Mouse (Mus musculus) kidney, postnatal 0 days (tissue): ENCODE data around the gene Tfap2b. TPM values are rescaled to one million over a fixed set of nuclear protein-coding genes. Genes with fewer than 3 reads are reported as not detected.

Experiments
- ATAC-seq: fragments of 200-750 bp; cut with Nextera tagmentation; replicated peaks from 2 replicates; pipeline ENCODE4 v1.8.0; 2017; ENCODE audit warnings: low read depth, moderate number of reproducible peaks, moderate TSS enrichment, moderate library complexity; ENCODE audit not compliant: low FRiP score
- DNase-seq: peaks from one replicate; pipeline ENCODE4 v3.0.0-alpha.2; 2016; ENCODE audit warnings: low spot score
- H3K27ac ChIP-seq: fragments of 300-500 bp; sonication (generic); 2 replicates; pipeline ENCODE4 v1.5.1; 2014; ENCODE audit warnings: mild to moderate bottlenecking
- H3K27me3 ChIP-seq: fragments of 300-500 bp; sonication (generic); 2 replicates; pipeline ENCODE4 v1.6.1; 2014; ENCODE audit warnings: low read length, mixed read lengths; ENCODE audit not compliant: insufficient read depth
- H3K36me3 ChIP-seq: fragments of 300-500 bp; sonication (generic); 2 replicates; pipeline ENCODE4 v1.6.1; 2014; ENCODE audit warnings: low read length, mixed read lengths; ENCODE audit not compliant: insufficient read depth
- H3K4me1 ChIP-seq: fragments of 300-500 bp; sonication (generic); replicated peaks from 2 replicates; pipeline ENCODE4 v1.6.1; 2014; ENCODE audit warnings: antibody characterized with exemption, low read length, mixed read lengths; ENCODE audit not compliant: insufficient read depth
- H3K4me2 ChIP-seq: fragments of 300-500 bp; sonication (generic); 2 replicates; pipeline ENCODE4 v1.6.1; 2014; ENCODE audit warnings: mild to moderate bottlenecking, low read length, moderate library complexity, mixed read lengths
- H3K4me3 ChIP-seq: fragments of 300-500 bp; sonication (generic); replicated peaks from 2 replicates; pipeline ENCODE4 v1.5.1; 2014; ENCODE audit warnings: low read depth, low read length
- H3K9ac ChIP-seq: fragments of 300-500 bp; sonication (generic); 2 replicates; pipeline ENCODE4 v1.6.1; 2014; ENCODE audit warnings: low read depth, low read length
- H3K9me3 ChIP-seq: fragments of 300-500 bp; sonication (generic); replicated peaks from 2 replicates; pipeline ENCODE4 v1.6.1; 2016; ENCODE audit warnings: low read length, inconsistent platforms, mixed read lengths
- CTCF ChIP-seq: IDR thresholded peaks from 2 replicates; pipeline ENCODE4 v1.5.1; 2016; ENCODE audit warnings: antibody characterized with exemption, low read depth, mild to moderate bottlenecking, moderate library complexity
- WGBS: fragments of 180-500 bp; shearing (Covaris S2); extraction: QIAGEN DNeasy Blood & Tissue Kit; methylation state at CpG from one replicate; pipeline ENCODE4 v1.1.7; 2014; 5-methylcytosine and 5-hydroxymethylcytosine counted together
- polyA plus RNA-seq: library from polyadenylated mRNA; unstranded; fragments of >200 nt; fragmentation: Nextera tagmentation; extraction: Ambion mirVana; gene quantifications from 2 replicates; pipeline ENCODE4 v1.2.1, GENCODE M21; 2015

Tfap2b gene
- polyA plus RNA-seq = 61.5 and 62.3 TPM in 2 replicates

GRCm38 (mm10) chr1:19208641-19209358, at the start of gene Tfap2b:
TSS of gene Tfap2b (plus strand) at chr1:19208914.
- DNase-seq (no peak), ATAC-seq (no peak)
- Histone ChIP-seq H3K27me3 (peaks cover 44% of the 10 kb centered on the region), H3K9ac (peak within 1 kb of the TSS; percentile 66), H3K9me3 (no peaks in the 10 kb centered on the region), H3K27ac (peak within 1 kb of the TSS; percentile 87), H3K4me3 (peak within 1 kb of the TSS; percentile 44), H3K4me1 (no peaks in the 10 kb centered on the region), H3K4me2 (peak within 1 kb of the TSS; percentile 52), H3K36me3 (no peaks in the 10 kb centered on the region)
- no peak for TF ChIP-seq CTCF
- 7% methylated on average over 26 of the region's 26 CpGs for WGBS

- H3K9me3 ChIP-seq = no peaks in the 10 kb centered on the region
- 5% methylated on average over 4 of the region's 4 CpGs for WGBS
- H3K4me3 ChIP-seq = no peak overlapping the region
- H3K4me2 ChIP-seq = no peak overlapping the region
- H3K4me1 ChIP-seq = no peaks in the 10 kb centered on the region
- H3K36me3 ChIP-seq = no peaks in the 10 kb centered on the region
- H3K27ac ChIP-seq = no peak overlapping the region
- ATAC-seq = no peak
- H3K27me3 ChIP-seq = no peaks in the 10 kb centered on the region
- DNase-seq = peak; percentile 62
- TF ChIP-seq CTCF = peak; percentile 77
- H3K9ac ChIP-seq = no peak overlapping the region
These were observed 29.8 kb upstream of the Tfap2b start for GRCm38 (mm10) chr1:19178742-19179397.

DNA sequence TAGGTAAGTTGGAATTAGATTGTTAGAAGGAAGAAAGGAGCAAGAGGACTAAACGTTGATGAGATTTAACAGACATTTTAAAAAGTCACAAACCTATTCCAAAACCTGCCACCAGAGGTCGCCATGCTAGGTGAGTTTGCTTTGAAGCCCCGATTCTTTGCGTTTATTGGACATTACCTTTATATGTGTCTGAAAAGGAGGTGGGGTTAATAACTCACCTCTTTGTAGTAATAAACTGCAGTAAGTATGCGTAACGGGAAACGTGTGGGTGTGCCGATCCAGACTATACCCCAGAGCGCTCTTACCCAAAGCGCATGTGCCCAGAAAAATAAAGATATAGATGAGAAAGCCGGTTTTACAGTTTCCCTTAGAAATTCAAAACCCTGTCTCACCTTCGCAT, 3.1 kb upstream of the Tfap2b start:
- H3K27me3 ChIP-seq = peaks cover 22% of the 10 kb centered on the region
- H3K4me2 ChIP-seq = peak overlapping the region; percentile 52
- no peaks in the 10 kb centered on the region for H3K4me1 ChIP-seq
- H3K27ac ChIP-seq = no peak overlapping the region
- WGBS = 2% methylated on average over 12 of the region's 12 CpGs
- H3K4me3 ChIP-seq = peak overlapping the region; percentile 26
- H3K36me3 ChIP-seq = no peaks in the 10 kb centered on the region
- peak; percentile 65 for DNase-seq
- TF ChIP-seq CTCF = peak; percentile 93
- ATAC-seq = peak; percentile 75
- no peaks in the 10 kb centered on the region for H3K9me3 ChIP-seq
- no peak overlapping the region for H3K9ac ChIP-seq

DNA sequence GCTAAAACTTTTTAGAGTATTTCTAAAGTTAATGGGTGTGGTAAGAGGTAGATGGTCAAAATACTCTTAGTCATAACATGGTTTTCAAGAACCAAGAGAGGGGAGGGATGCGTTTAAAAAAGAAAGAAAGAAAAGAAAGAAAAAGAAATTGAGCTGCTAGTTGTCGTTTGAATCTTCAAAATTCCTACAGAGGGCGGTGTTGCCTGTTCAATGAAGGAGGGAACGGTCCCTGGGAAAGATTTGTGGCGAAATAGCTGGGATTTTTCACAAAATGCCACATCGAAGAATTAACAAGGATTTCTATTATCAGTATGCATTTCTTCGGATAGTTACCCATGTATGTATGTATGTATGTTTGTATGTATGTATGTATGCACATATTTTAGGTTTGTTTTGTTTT, 2.5 kb upstream of the Tfap2b start:
- Histone ChIP-seq H3K4me3 (peak overlapping the region; percentile 26), H3K27ac (no peak overlapping the region), H3K27me3 (peaks cover 28% of the 10 kb centered on the region), H3K9ac (no peak overlapping the region), H3K36me3 (no peaks in the 10 kb centered on the region), H3K9me3 (no peaks in the 10 kb centered on the region), H3K4me1 (no peaks in the 10 kb centered on the region), H3K4me2 (peak overlapping the region; percentile 52)
- peak; percentile 75 for DNase-seq
- peak; percentile 73 for TF ChIP-seq CTCF
- no peak for ATAC-seq
- 2% methylated on average over 7 of the region's 7 CpGs for WGBS

DNA sequence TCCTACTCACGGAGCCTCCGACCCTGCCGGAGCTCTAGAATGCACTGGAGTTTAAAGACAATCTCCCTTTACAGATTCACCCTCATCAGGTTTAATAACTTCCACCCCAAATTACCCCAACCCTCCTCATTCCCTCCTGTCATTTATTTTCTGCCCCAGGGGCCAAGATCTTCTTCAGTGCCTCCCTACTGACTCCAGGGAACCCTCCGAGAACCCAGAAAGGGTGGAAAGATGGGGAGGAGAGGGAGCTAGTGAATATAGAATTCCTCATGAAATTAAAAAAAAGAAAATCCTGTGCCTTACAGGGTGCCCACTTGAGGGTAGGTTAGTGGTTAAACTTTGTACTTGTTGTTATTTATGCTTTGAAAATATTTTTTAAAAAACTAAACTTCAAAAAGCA, 1.1 kb upstream of the Tfap2b start:
- 16% methylated on average over 4 of the region's 4 CpGs for WGBS
- H3K4me3 ChIP-seq = no peak overlapping the region
- DNase-seq (no peak), ATAC-seq (no peak)
- no peaks in the 10 kb centered on the region for H3K36me3 ChIP-seq
- H3K27ac ChIP-seq = no peak overlapping the region
- no peak for TF ChIP-seq CTCF
- no peaks in the 10 kb centered on the region for H3K4me1 ChIP-seq
- peak overlapping the region; percentile 32 for H3K4me2 ChIP-seq
- peaks cover 37% of the 10 kb centered on the region for H3K27me3 ChIP-seq
- no peaks in the 10 kb centered on the region for H3K9me3 ChIP-seq
- H3K9ac ChIP-seq = no peak overlapping the region

- Histone ChIP-seq H3K4me2 (peak overlapping the region; percentile 52), H3K4me1 (no peaks in the 10 kb centered on the region), H3K9me3 (no peaks in the 10 kb centered on the region), H3K27me3 (peaks cover 49% of the 10 kb centered on the region), H3K27ac (peak overlapping the region; percentile 87), H3K4me3 (peak overlapping the region; percentile 44), H3K36me3 (no peaks in the 10 kb centered on the region), H3K9ac (peak overlapping the region; percentile 66)
- DNase-seq (no peak), ATAC-seq (no peak)
- TF ChIP-seq CTCF = no peak
- WGBS = under 1% methylated on average over 10 of the region's 10 CpGs
These were observed 638 bp downstream of the Tfap2b start for GRCm38 (mm10) chr1:19209359-19209745.
